Mouse (Mus musculus) adipocyte (in vitro differentiated cells): ENCODE measurements around the gene Sos1.

ENCODE experiments used
- DNase-seq: peaks from one replicate; pipeline ENCODE4 v3.0.0-alpha.2; 2016; ENCODE audit warnings: low spot score

Sos1 gene

GRCm38 (mm10) chr17:80480031-80480854, at the start of gene Sos1:
Gene Sos1, minus strand, starts transcription at chr17:80480453.
- DNase-seq: peak; percentile 94

GRCm38 (mm10) chr17:80523231-80523630, 43.0 kb upstream of the Sos1 start:
- no peak for DNase-seq

- no peak for DNase-seq
Observed at GRCm38 (mm10) chr17:80522229-80522556, 41.9 kb upstream of the Sos1 start.

- no peak for DNase-seq
Observed at GRCm38 (mm10) chr17:80521521-80522228, 41.4 kb upstream of the Sos1 start.

GRCm38 (mm10) chr17:80520537-80520936, 40.3 kb upstream of the Sos1 start:
- DNase-seq: no peak

- no peak for DNase-seq
Observed at GRCm38 (mm10) chr17:80518811-80519210, 38.6 kb upstream of the Sos1 start.

GRCm38 (mm10) chr17:80517244-80517643, 37.0 kb upstream of the Sos1 start:
- no peak for DNase-seq

- DNase-seq: peak; percentile 33
Observed at GRCm38 (mm10) chr17:80515956-80516355, 35.7 kb upstream of the Sos1 start.

GRCm38 (mm10) chr17:80515513-80515912, 35.3 kb upstream of the Sos1 start:
- no peak for DNase-seq

- no peak for DNase-seq
Observed at GRCm38 (mm10) chr17:80513766-80514165, 33.5 kb upstream of the Sos1 start.

GRCm38 (mm10) chr17:80510459-80510855, 30.2 kb upstream of the Sos1 start:
- DNase-seq: no peak

- DNase-seq: no peak
Observed at GRCm38 (mm10) chr17:80509494-80510458, 29.5 kb upstream of the Sos1 start.

GRCm38 (mm10) chr17:80505766-80506165, 25.5 kb upstream of the Sos1 start:
- DNase-seq: no peak

GRCm38 (mm10) chr17:80505342-80505741, 25.1 kb upstream of the Sos1 start:
- DNase-seq: peak; percentile 52

- DNase-seq: no peak
Observed at GRCm38 (mm10) chr17:80501805-80502172, 21.5 kb upstream of the Sos1 start.

GRCm38 (mm10) chr17:80501037-80501804, 21.0 kb upstream of the Sos1 start:
- DNase-seq: peak; percentile 39

- no peak for DNase-seq
Observed at GRCm38 (mm10) chr17:80500025-80500424, 19.8 kb upstream of the Sos1 start.

- DNase-seq: no peak
Observed at GRCm38 (mm10) chr17:80498600-80499268, 18.5 kb upstream of the Sos1 start.

GRCm38 (mm10) chr17:80497183-80497601, 16.9 kb upstream of the Sos1 start:
- DNase-seq: no peak

GRCm38 (mm10) chr17:80496607-80497170, 16.4 kb upstream of the Sos1 start:
- no peak for DNase-seq

- DNase-seq: no peak
Observed at GRCm38 (mm10) chr17:80496185-80496584, 15.9 kb upstream of the Sos1 start.
